Mouse (Mus musculus): ENCODE measurements around the gene Ccl7. TPM values are rescaled to one million over a fixed set of nuclear protein-coding genes. Genes with fewer than 3 reads are reported as not detected.
A peak's percentile ranks its signal among the peaks of the same experiment; 100 is the strongest.

The Ccl7 gene
- polyA plus RNA-seq (2014; fragmentation: Nextera tagmentation; extraction: Ambion mirVana) = 0.36 and 0.39 TPM in 2 replicates

DNA sequence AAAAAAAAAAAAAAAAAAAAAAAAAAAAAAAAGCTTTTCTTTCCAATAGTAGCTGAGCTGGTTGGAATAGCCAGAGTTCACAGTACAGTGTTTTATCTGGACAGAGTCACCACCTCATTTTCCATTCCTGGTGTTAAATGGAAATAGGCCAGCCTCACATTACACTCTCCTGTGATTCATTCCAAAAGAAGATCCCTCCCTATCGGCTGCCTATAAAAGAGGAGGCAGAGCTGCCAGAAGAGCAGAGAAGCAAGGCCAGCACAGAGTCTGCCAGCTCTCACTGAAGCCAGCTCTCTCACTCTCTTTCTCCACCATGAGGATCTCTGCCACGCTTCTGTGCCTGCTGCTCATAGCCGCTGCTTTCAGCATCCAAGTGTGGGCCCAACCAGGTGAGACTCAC lies at the start of gene Ccl7:
TSS of gene Ccl7 (plus strand) at position 242 of the 400 bp plus-strand sequence.
- H3K9ac ChIP-seq (ENCODE audit: low read depth, low read length) = no peak within 1 kb of the TSS
- WGBS = 80% methylated on average over 3 of the region's 3 CpGs
- no peak for ATAC-seq (replicated peaks; ENCODE audit: low FRiP score)
- H3K27me3 ChIP-seq (replicated peaks; ENCODE audit: control insufficient read depth, insufficient read depth, low read length) = no peaks in the 10 kb centered on the region
- no peak for DNase-seq (ENCODE audit: low spot score)
- H3K4me2 ChIP-seq = no peak within 1 kb of the TSS
- no peaks in the 10 kb centered on the region for H3K9me3 ChIP-seq (ENCODE audit: control insufficient read depth, low read length)
- H3K36me3 ChIP-seq (ENCODE audit: control insufficient read depth, insufficient read depth, low read length) = no peaks in the 10 kb centered on the region
- no peaks in the 10 kb centered on the region for H3K4me1 ChIP-seq (replicated peaks; ENCODE audit: control insufficient read depth, insufficient read depth, low read length)
- H3K4me3 ChIP-seq (ENCODE audit: low read depth, low read length) = no peak within 1 kb of the TSS
- no peak within 1 kb of the TSS for H3K27ac ChIP-seq (ENCODE audit: low read depth, low read length)

- Histone ChIP-seq H3K4me1 (replicated peaks; ENCODE audit: control insufficient read depth, insufficient read depth, low read length) (no peaks in the 10 kb centered on the region), H3K27ac (ENCODE audit: low read depth, low read length) (no peak overlapping the region), H3K36me3 (ENCODE audit: control insufficient read depth, insufficient read depth, low read length) (no peaks in the 10 kb centered on the region), H3K27me3 (replicated peaks; ENCODE audit: control insufficient read depth, insufficient read depth, low read length) (no peaks in the 10 kb centered on the region), H3K4me3 (ENCODE audit: low read depth, low read length) (no peak overlapping the region), H3K9ac (ENCODE audit: low read depth, low read length) (no peak overlapping the region), H3K4me2 (no peak overlapping the region), H3K9me3 (ENCODE audit: control insufficient read depth, low read length) (no peaks in the 10 kb centered on the region)
- WGBS = 64% methylated on average over 10 of the region's 10 CpGs
- ATAC-seq (replicated peaks; ENCODE audit: low FRiP score) (no peak), DNase-seq (ENCODE audit: low spot score) (peak; percentile 49)
Measured at GRCm38 (mm10) chr11:81996172-81996841, 49.2 kb upstream of the Ccl7 start.

DNA sequence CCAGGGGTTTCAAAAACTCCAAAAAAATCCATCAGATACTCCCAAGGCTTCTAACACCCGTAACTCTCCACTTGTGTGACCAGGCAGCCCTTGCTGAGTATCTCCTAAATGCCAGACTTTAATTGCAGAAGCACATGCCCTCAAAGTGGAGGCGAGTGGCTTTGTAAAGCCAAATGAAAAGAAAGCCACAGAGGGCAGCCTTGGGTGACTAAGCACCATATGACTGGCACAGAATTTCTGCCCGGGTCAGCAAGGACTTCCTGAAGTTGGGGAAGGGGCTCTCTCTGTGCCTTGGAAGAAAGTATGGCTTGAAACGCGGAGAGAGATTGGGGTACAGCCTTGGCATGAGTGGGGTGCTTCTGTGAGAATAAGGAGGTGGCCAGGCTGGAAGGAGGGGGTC lies 48.4 kb upstream of the Ccl7 start:
- DNase-seq (ENCODE audit: low spot score) (no peak), ATAC-seq (replicated peaks; ENCODE audit: low FRiP score) (no peak)
- Histone ChIP-seq H3K9ac (ENCODE audit: low read depth, low read length) (no peak overlapping the region), H3K36me3 (ENCODE audit: control insufficient read depth, insufficient read depth, low read length) (no peaks in the 10 kb centered on the region), H3K4me3 (ENCODE audit: low read depth, low read length) (no peak overlapping the region), H3K4me2 (no peak overlapping the region), H3K27me3 (replicated peaks; ENCODE audit: control insufficient read depth, insufficient read depth, low read length) (no peaks in the 10 kb centered on the region), H3K27ac (ENCODE audit: low read depth, low read length) (no peak overlapping the region), H3K9me3 (ENCODE audit: control insufficient read depth, low read length) (no peaks in the 10 kb centered on the region), H3K4me1 (replicated peaks; ENCODE audit: control insufficient read depth, insufficient read depth, low read length) (no peaks in the 10 kb centered on the region)
- whole genome bisulfite sequencing = 81% methylated on average over 5 of the region's 5 CpGs

DNA sequence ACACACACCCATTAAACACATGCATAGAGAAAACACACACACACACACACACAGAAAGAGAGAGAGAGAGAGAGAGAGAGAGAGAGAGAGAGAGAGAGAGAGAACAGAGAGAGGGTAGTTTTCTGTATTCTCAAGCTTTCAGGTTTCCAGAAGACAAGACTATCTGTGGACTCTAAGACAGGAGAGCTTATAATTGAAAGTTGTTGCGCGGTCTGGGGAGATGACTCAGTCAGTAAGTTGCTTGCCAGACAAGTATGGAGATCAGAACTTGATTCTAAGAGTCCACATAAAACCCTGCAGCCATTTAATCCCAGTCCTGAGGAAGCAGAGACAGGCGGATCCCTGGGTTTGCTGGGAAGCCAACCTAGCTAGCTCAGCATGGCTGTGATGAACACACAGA lies 46.9 kb upstream of the Ccl7 start:
- 84% methylated on average over 3 of the region's 3 CpGs for WGBS
- ATAC-seq (replicated peaks; ENCODE audit: low FRiP score) = no peak
- DNase-seq (ENCODE audit: low spot score) = no peak
- no peak overlapping the region for H3K9ac ChIP-seq (ENCODE audit: low read depth, low read length)
- no peaks in the 10 kb centered on the region for H3K4me1 ChIP-seq (replicated peaks; ENCODE audit: control insufficient read depth, insufficient read depth, low read length)
- no peaks in the 10 kb centered on the region for H3K27me3 ChIP-seq (replicated peaks; ENCODE audit: control insufficient read depth, insufficient read depth, low read length)
- no peaks in the 10 kb centered on the region for H3K36me3 ChIP-seq (ENCODE audit: control insufficient read depth, insufficient read depth, low read length)
- H3K4me2 ChIP-seq = no peak overlapping the region
- no peak overlapping the region for H3K27ac ChIP-seq (ENCODE audit: low read depth, low read length)
- no peaks in the 10 kb centered on the region for H3K9me3 ChIP-seq (ENCODE audit: control insufficient read depth, low read length)
- H3K4me3 ChIP-seq (ENCODE audit: low read depth, low read length) = no peak overlapping the region

GRCm38 (mm10) chr11:81999469-81999868 lies 46.0 kb upstream of the Ccl7 start:
- H3K9ac ChIP-seq (ENCODE audit: low read depth, low read length) = no peak overlapping the region
- H3K4me3 ChIP-seq (ENCODE audit: low read depth, low read length) = no peak overlapping the region
- ATAC-seq (replicated peaks; ENCODE audit: low FRiP score) (no peak), DNase-seq (ENCODE audit: low spot score) (no peak)
- no peaks in the 10 kb centered on the region for H3K36me3 ChIP-seq (ENCODE audit: control insufficient read depth, insufficient read depth, low read length)
- no peaks in the 10 kb centered on the region for H3K27me3 ChIP-seq (replicated peaks; ENCODE audit: control insufficient read depth, insufficient read depth, low read length)
- WGBS = 70% methylated on average over 4 of the region's 4 CpGs
- no peaks in the 10 kb centered on the region for H3K9me3 ChIP-seq (ENCODE audit: control insufficient read depth, low read length)
- H3K27ac ChIP-seq (ENCODE audit: low read depth, low read length) = no peak overlapping the region
- H3K4me2 ChIP-seq = no peak overlapping the region
- H3K4me1 ChIP-seq (replicated peaks; ENCODE audit: control insufficient read depth, insufficient read depth, low read length) = no peaks in the 10 kb centered on the region

DNA sequence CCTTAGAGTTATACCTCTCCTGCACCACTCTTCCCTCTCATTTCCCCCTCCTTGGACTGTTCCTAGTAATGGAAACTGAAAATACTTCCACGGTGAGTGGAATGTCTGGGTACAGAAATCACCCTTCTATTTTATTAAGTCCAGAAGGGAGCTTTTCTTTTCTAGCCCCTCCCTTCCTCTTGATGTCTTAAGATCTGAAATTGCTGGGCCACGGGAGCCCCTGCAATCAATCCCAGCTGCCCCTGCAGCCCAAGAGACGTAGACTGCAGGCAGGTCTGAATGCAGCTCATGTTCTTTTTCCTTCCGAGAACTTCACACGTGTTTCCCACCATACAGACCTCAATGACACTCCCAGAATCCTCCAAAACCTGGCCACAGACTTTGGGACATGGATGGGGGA lies 44.9 kb upstream of the Ccl7 start:
- H3K9ac ChIP-seq (ENCODE audit: low read depth, low read length) = no peak overlapping the region
- H3K36me3 ChIP-seq (ENCODE audit: control insufficient read depth, insufficient read depth, low read length) = no peaks in the 10 kb centered on the region
- H3K9me3 ChIP-seq (ENCODE audit: control insufficient read depth, low read length) = no peaks in the 10 kb centered on the region
- no peaks in the 10 kb centered on the region for H3K4me1 ChIP-seq (replicated peaks; ENCODE audit: control insufficient read depth, insufficient read depth, low read length)
- H3K27ac ChIP-seq (ENCODE audit: low read depth, low read length) = no peak overlapping the region
- no peak for ATAC-seq (replicated peaks; ENCODE audit: low FRiP score)
- 61% methylated on average over 5 of the region's 5 CpGs for WGBS
- no peak for DNase-seq (ENCODE audit: low spot score)
- H3K4me2 ChIP-seq = no peak overlapping the region
- H3K27me3 ChIP-seq (replicated peaks; ENCODE audit: control insufficient read depth, insufficient read depth, low read length) = no peaks in the 10 kb centered on the region
- no peak overlapping the region for H3K4me3 ChIP-seq (ENCODE audit: low read depth, low read length)

DNA sequence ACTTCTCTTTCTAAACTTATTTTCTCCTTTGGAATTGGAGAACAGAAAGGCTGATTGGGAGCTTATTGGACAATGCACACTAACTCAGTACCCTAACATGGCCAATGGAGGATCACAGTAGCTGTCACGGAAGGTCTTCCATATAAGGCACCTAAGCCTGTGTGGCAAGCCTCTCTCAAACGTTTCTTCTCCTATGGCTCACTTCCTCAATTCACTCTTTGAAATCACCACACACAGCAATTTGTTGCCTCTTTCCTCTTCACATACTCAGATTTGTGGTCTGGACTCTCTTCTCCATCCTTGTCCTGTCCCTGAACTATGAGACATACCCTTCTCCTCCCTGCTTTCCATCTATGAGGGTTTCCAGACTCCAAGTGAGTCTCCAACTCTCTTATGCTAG lies 40.7 kb upstream of the Ccl7 start:
- WGBS = 45% methylated on average over 2 of the region's 2 CpGs
- no peak for ATAC-seq (replicated peaks; ENCODE audit: low FRiP score)
- no peak overlapping the region for H3K4me2 ChIP-seq

GRCm38 (mm10) chr11:82006796-82007423 lies 38.6 kb upstream of the Ccl7 start:
- Histone ChIP-seq H3K36me3 (ENCODE audit: control insufficient read depth, insufficient read depth, low read length) (no peaks in the 10 kb centered on the region), H3K4me1 (replicated peaks; ENCODE audit: control insufficient read depth, insufficient read depth, low read length) (no peaks in the 10 kb centered on the region), H3K9ac (ENCODE audit: low read depth, low read length) (no peak overlapping the region), H3K27ac (ENCODE audit: low read depth, low read length) (no peak overlapping the region), H3K4me3 (ENCODE audit: low read depth, low read length) (no peak overlapping the region), H3K27me3 (replicated peaks; ENCODE audit: control insufficient read depth, insufficient read depth, low read length) (no peaks in the 10 kb centered on the region), H3K4me2 (no peak overlapping the region), H3K9me3 (ENCODE audit: control insufficient read depth, low read length) (no peaks in the 10 kb centered on the region)
- DNase-seq (ENCODE audit: low spot score) = no peak
- no peak for ATAC-seq (replicated peaks; ENCODE audit: low FRiP score)
- 45% methylated on average over 12 of the region's 12 CpGs for WGBS

More for the DNA sequence above, 40.7 kb upstream of the Ccl7 start:
- DNase-seq (ENCODE audit: low spot score) = no peak
- no peaks in the 10 kb centered on the region for H3K27me3 ChIP-seq (replicated peaks; ENCODE audit: control insufficient read depth, insufficient read depth, low read length)
- no peak overlapping the region for H3K9ac ChIP-seq (ENCODE audit: low read depth, low read length)
- no peaks in the 10 kb centered on the region for H3K36me3 ChIP-seq (ENCODE audit: control insufficient read depth, insufficient read depth, low read length)
- no peaks in the 10 kb centered on the region for H3K4me1 ChIP-seq (replicated peaks; ENCODE audit: control insufficient read depth, insufficient read depth, low read length)
- H3K9me3 ChIP-seq (ENCODE audit: control insufficient read depth, low read length) = no peaks in the 10 kb centered on the region
- no peak overlapping the region for H3K27ac ChIP-seq (ENCODE audit: low read depth, low read length)
- no peak overlapping the region for H3K4me3 ChIP-seq (ENCODE audit: low read depth, low read length)

DNA sequence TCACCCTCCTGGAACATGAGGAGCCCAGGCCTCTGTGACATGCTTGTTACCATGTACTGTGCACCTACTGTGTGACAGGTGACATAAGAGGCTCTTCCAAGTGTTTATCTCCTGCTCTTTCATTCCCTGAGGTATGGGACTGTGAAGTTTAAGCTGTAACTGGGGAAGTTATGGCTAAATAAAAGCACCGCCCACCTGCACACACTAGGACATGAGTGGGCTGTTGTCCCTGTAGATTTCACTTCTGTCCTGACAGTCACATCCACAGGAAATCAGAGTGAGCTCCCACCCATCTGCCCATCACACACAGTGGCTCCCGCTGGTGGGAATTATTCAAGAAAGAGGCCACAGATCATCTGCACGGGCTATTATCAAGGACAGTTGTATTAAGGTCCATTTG lies 35.4 kb upstream of the Ccl7 start:
- H3K27me3 ChIP-seq (replicated peaks; ENCODE audit: control insufficient read depth, insufficient read depth, low read length) = no peaks in the 10 kb centered on the region

More for the DNA sequence above, 35.4 kb upstream of the Ccl7 start:
- ATAC-seq (replicated peaks; ENCODE audit: low FRiP score) = no peak
- DNase-seq (ENCODE audit: low spot score) = no peak
- Histone ChIP-seq H3K36me3 (ENCODE audit: control insufficient read depth, insufficient read depth, low read length) (no peaks in the 10 kb centered on the region), H3K9me3 (ENCODE audit: control insufficient read depth, low read length) (no peaks in the 10 kb centered on the region), H3K4me1 (replicated peaks; ENCODE audit: control insufficient read depth, insufficient read depth, low read length) (no peaks in the 10 kb centered on the region), H3K27ac (ENCODE audit: low read depth, low read length) (no peak overlapping the region), H3K4me3 (ENCODE audit: low read depth, low read length) (no peak overlapping the region), H3K4me2 (no peak overlapping the region), H3K9ac (ENCODE audit: low read depth, low read length) (no peak overlapping the region)
- whole genome bisulfite sequencing = 84% methylated on average over 3 of the region's 3 CpGs
